Mouse (Mus musculus): Measurements from ENCODE around the gene Tbc1d15. TPM values are rescaled to one million over a fixed set of nuclear protein-coding genes. Genes with fewer than 3 reads are reported as not detected.

Gene Tbc1d15
- total and polyA plus RNA-seq, 3 experiments, result 9.4 to 46.4 TPM; not detected in 1

DNA sequence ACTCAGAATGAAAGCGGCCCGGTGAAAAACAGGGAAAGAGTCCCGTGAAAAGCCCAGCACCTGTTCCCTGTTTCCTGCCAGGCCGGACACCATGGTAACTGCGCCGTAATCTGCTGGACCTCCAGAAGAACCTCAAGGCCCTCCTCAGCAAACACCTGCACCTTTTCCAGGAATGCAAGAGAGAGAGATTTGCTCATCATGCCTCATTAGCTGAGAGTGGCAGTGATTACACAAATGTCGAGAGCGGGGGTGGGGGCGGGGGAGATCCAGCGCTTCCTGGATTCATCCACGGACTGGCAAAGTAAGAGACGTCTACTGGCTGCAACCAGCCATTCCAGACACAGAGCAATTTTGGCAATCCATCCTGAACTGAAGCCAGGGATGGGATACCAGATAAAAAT lies 75.7 kb downstream of the Tbc1d15 start:
- Histone ChIP-seq H3K4me1 (ENCODE audit: control insufficient read depth in 1 of 2, insufficient read depth in 2 of 2, low read length in 2 of 2) (peaks cover 0 to 13% of the 10 kb centered on the region in 2 experiments; a peak in 2 of 4 replicates), H3K4me3 (ENCODE audit: control insufficient read depth in 1 of 2, insufficient read depth in 1 of 2, low read depth in 2 of 2, low read length in 2 of 2) (no peak overlapping the region), H3K79me2 (ENCODE audit: control insufficient read depth, insufficient read depth, low read length, poor library complexity) (no peaks in the 10 kb centered on the region), H3K27me3 (ENCODE audit: control insufficient read depth in 1 of 2, insufficient read depth in 2 of 2, low read length in 2 of 2) (no peaks in the 10 kb centered on the region), H3K9me3 (replicated peaks; ENCODE audit: insufficient read depth, low read length) (no peaks in the 10 kb centered on the region), H3K9ac (ENCODE audit: control insufficient read depth, low read depth, low read length, poor library complexity, severe bottlenecking) (no peak overlapping the region), H3K36me3 (ENCODE audit: control insufficient read depth in 1 of 2, insufficient read depth in 2 of 2, low read length in 2 of 2) (peaks cover 0 to 10% of the 10 kb centered on the region in 2 experiments; a peak in 2 of 4 replicates), H3K27ac (ENCODE audit: control insufficient read depth, low read depth, low read length) (no peak overlapping the region)
- no peak for DNase-seq (ENCODE audit: low read depth, low spot score)
- TF ChIP-seq RCOR1 (IDR thresholded peaks at IDR 0.05; ENCODE audit: low read depth, low read length) (no peak), ELF1 (IDR thresholded peaks at IDR 0.05; ENCODE audit: low read depth, low read length) (no peak)

DNA sequence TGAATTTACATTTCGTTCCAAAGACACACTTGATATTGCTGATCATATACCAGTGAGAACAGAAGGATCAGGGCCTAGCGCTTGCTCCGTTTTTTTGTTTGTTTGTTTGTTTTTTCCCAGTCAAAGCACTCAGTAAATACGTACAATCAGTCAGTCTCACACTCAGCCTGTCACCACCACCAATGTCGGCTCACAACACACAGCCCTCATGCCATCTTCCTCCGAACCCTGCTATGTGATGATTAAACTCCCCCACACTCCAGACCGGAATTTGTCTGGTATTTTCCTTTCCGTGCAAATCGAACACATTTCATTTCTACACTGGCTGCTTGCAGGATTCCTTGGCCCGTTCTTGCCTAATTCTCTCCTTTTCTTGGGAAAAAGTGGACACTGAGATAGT lies 77.9 kb downstream of the Tbc1d15 start:
- H3K4me1 ChIP-seq (ENCODE audit: control insufficient read depth in 1 of 2, insufficient read depth in 2 of 2, low read length in 2 of 2), result peaks cover 0 to 25% of the 10 kb centered on the region in 2 experiments; a peak in 3 of 4 replicates
- no peak overlapping the region for H3K9ac ChIP-seq (ENCODE audit: control insufficient read depth, low read depth, low read length, poor library complexity, severe bottlenecking)
- no peaks in the 10 kb centered on the region for H3K27me3 ChIP-seq (ENCODE audit: control insufficient read depth in 1 of 2, insufficient read depth in 2 of 2, low read length in 2 of 2)
- H3K79me2 ChIP-seq (ENCODE audit: control insufficient read depth, insufficient read depth, low read length, poor library complexity), result no peaks in the 10 kb centered on the region
- TF ChIP-seq ZC3H11A (IDR thresholded peaks at IDR 0.05; ENCODE audit: low read depth, low read length) (no peak), MAX (IDR thresholded peaks at IDR 0.05; ENCODE audit: low read length) (no peak), POLR2AphosphoS2 (IDR thresholded peaks at IDR 0.05; ENCODE audit: low read length) (no peak), KAT2A (conservative IDR thresholded peaks at IDR 0.05; ENCODE audit: low read depth, low read length) (no peak), CHD1 (IDR thresholded peaks at IDR 0.05; ENCODE audit: low read depth, low read length) (no peak), NELFE (IDR thresholded peaks at IDR 0.05; ENCODE audit: low read depth, low read length) (no peak), MYB (IDR thresholded peaks at IDR 0.05; ENCODE audit: low read depth, low read length) (no peak), E2F4 (IDR thresholded peaks at IDR 0.05; ENCODE audit: borderline replicate concordance, low read depth, low read length) (no peak)
- peaks cover 0 to 12% of the 10 kb centered on the region in 2 experiments; a peak in 2 of 4 replicates for H3K36me3 ChIP-seq (ENCODE audit: control insufficient read depth in 1 of 2, insufficient read depth in 2 of 2, low read length in 2 of 2)
- no peaks in the 10 kb centered on the region for H3K9me3 ChIP-seq (replicated peaks; ENCODE audit: insufficient read depth, low read length)
- H3K27ac ChIP-seq (ENCODE audit: control insufficient read depth, low read depth, low read length), result no peak overlapping the region
- no peak for DNase-seq (ENCODE audit: low read depth, low spot score)
- no peak overlapping the region for H3K4me3 ChIP-seq (ENCODE audit: control insufficient read depth in 1 of 2, insufficient read depth in 1 of 2, low read depth in 2 of 2, low read length in 2 of 2)

DNA sequence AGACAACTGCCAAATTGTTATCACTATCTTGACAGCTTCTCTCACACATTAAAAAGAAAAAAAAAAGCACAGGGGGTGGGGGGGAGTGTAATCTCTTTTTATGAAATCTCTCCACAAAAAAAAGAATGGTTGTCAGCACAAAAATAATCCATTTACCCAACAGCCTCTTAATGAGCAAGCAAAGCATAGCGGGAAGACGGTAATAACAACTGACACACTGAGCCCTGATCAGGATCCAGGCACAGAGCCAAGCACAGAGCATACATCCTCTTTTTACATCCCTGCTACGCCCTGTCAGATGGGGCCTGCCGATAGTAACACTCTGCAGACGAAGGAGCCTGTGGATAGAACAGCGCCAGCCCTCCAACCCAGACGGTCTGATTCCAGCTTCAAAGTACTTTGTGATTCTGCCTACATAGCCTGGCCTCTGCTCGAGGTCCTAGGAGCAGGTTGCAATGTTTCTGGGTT lies 79.9 kb downstream of the Tbc1d15 start:
- H3K36me3 ChIP-seq (ENCODE audit: control insufficient read depth in 1 of 2, insufficient read depth in 2 of 2, low read length in 2 of 2), result peaks cover 0 to 12% of the 10 kb centered on the region in 2 experiments; a peak in 2 of 4 replicates
- H3K9me3 ChIP-seq (replicated peaks; ENCODE audit: insufficient read depth, low read length), result no peaks in the 10 kb centered on the region
- H3K4me3 ChIP-seq (ENCODE audit: control insufficient read depth in 1 of 2, insufficient read depth in 1 of 2, low read depth in 2 of 2, low read length in 2 of 2), result no peak overlapping the region
- TF ChIP-seq MAX (IDR thresholded peaks at IDR 0.05; ENCODE audit: low read length), result no peak; the same call in 1 of the 2 replicates
- TF ChIP-seq ZKSCAN1 (IDR thresholded peaks at IDR 0.05; ENCODE audit: low read depth, low read length), result no peak
- TF ChIP-seq GABPA (IDR thresholded peaks at IDR 0.05; ENCODE audit: low read depth, low read length), result no peak
- TF ChIP-seq NRF1 (IDR thresholded peaks at IDR 0.05; ENCODE audit: insufficient read depth, low read depth, low read length, poor library complexity, severe bottlenecking), result no peak
- peak; percentile 95 for TF ChIP-seq GATA1 (IDR thresholded peaks at IDR 0.05; ENCODE audit: low read depth, low read length)
- TF ChIP-seq TCF12 (IDR thresholded peaks at IDR 0.05; ENCODE audit: low read depth, low read length), result peak; percentile 76
- TF ChIP-seq KAT2A (conservative IDR thresholded peaks at IDR 0.05; ENCODE audit: low read depth, low read length), result no peak
- TF ChIP-seq E2F4 (IDR thresholded peaks at IDR 0.05; ENCODE audit: borderline replicate concordance, low read depth, low read length), result no peak
- no peak; the same call in 1 of the 2 replicates for TF ChIP-seq CHD2 (IDR thresholded peaks at IDR 0.05; ENCODE audit: low read length)
- no peak for TF ChIP-seq POLR2AphosphoS2 (IDR thresholded peaks at IDR 0.05; ENCODE audit: low read length)
- no peak for TF ChIP-seq POLR2A (IDR thresholded peaks at IDR 0.05; ENCODE audit: control insufficient read depth in 1 of 2, insufficient read depth in 1 of 2, low read depth in 1 of 2, low read length in 2 of 2, poor library complexity in 1 of 2)
- no peak for TF ChIP-seq USF1 (IDR thresholded peaks at IDR 0.05; ENCODE audit: low read depth, low read length)
- peak; percentile 83 for TF ChIP-seq TAL1 (IDR thresholded peaks at IDR 0.05; ENCODE audit: low read length)
- no peak for TF ChIP-seq MEF2A (IDR thresholded peaks at IDR 0.05; ENCODE audit: extremely low read depth, insufficient replicate concordance, low read depth, low read length, poor library complexity, severe bottlenecking)
- TF ChIP-seq POLR2AphosphoS5 (IDR thresholded peaks at IDR 0.05; ENCODE audit: borderline replicate concordance, low read depth, low read length), result no peak
- TF ChIP-seq CHD1 (IDR thresholded peaks at IDR 0.05; ENCODE audit: low read depth, low read length), result no peak
- TF ChIP-seq MAFK (IDR thresholded peaks at IDR 0.05; ENCODE audit: borderline replicate concordance, low read depth, low read length), result peak; percentile 34; the same call in 1 of the 2 replicates
- TF ChIP-seq TBP (IDR thresholded peaks at IDR 0.05; ENCODE audit: low read depth, low read length), result peak; percentile 40; the same call in 1 of the 2 replicates
- TF ChIP-seq NELFE (IDR thresholded peaks at IDR 0.05; ENCODE audit: low read depth, low read length), result no peak
- peak; percentile 65; the same call in 1 of the 2 replicates for TF ChIP-seq MYB (IDR thresholded peaks at IDR 0.05; ENCODE audit: low read depth, low read length)
- TF ChIP-seq EP300 (IDR thresholded peaks at IDR 0.05; ENCODE audit: low read depth in 1 of 2, low read length in 2 of 2), result peak; percentile 82

More for the DNA sequence above, 79.9 kb downstream of the Tbc1d15 start:
- no peaks in the 10 kb centered on the region for H3K27me3 ChIP-seq (ENCODE audit: control insufficient read depth in 1 of 2, insufficient read depth in 2 of 2, low read length in 2 of 2)
- H3K4me1 ChIP-seq (ENCODE audit: control insufficient read depth in 1 of 2, insufficient read depth in 2 of 2, low read length in 2 of 2), result peaks cover 0 to 25% of the 10 kb centered on the region in 2 experiments; a peak in 3 of 4 replicates
- H3K27ac ChIP-seq (ENCODE audit: control insufficient read depth, low read depth, low read length), result peak overlapping the region; percentile 42
- H3K9ac ChIP-seq (ENCODE audit: control insufficient read depth, low read depth, low read length, poor library complexity, severe bottlenecking), result no peak overlapping the region
- DNase-seq (ENCODE audit: low read depth, low spot score), result peak; percentile 98
- H3K79me2 ChIP-seq (ENCODE audit: control insufficient read depth, insufficient read depth, low read length, poor library complexity), result no peaks in the 10 kb centered on the region

All from MEL (cell line).